Mouse (Mus musculus) heart, adult 11 months (tissue): Measurements from ENCODE around the gene Tnk2.
A peak's percentile ranks its signal among the peaks of the same experiment; 100 is the strongest.

Experiments used
- DNase-seq: peaks from one replicate; pipeline ENCODE4 v3.0.0; 2022

The Tnk2 gene

DNA sequence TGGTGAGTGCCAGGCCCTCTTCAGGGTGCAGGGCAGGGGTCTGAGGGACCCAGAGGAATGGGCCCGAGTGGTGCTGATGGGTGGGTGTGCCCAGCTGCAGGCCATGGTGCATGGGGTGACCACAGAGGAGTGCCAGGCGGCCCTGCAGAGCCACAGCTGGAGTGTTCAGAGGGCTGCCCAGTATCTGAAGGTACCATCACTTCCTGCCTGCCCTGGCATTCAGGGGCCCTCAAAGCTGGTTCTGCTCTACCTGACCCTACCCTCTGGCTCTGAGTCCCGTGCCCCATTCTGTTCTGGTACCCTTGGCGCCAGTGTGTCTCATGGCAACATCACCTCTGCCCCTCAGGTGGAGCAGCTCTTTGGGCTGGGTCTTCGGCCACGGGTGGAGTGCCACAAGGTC, 37.1 kb downstream of the Tnk2 start:
- DNase-seq, result peak; percentile 91

DNA sequence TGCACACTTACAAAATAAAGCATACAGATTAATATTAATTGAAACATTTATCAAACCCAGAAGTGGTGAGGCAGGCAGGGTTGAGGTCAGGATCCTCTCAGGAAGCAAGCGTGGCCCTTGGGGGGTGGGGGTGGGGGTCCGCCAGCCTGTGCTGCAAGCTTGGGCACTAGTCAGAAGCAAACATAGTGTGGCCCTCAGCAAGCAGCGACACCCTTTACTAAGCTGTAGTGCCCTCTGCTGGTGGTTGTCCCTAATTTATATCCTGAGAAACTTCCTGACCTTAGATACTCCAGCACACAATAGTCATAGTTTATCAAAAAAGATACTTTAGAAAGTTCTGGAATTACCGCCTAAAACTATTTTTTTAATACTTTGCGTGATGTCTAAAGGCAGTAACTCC, 38.5 kb downstream of the Tnk2 start:
- DNase-seq, result peak; percentile 89

DNA sequence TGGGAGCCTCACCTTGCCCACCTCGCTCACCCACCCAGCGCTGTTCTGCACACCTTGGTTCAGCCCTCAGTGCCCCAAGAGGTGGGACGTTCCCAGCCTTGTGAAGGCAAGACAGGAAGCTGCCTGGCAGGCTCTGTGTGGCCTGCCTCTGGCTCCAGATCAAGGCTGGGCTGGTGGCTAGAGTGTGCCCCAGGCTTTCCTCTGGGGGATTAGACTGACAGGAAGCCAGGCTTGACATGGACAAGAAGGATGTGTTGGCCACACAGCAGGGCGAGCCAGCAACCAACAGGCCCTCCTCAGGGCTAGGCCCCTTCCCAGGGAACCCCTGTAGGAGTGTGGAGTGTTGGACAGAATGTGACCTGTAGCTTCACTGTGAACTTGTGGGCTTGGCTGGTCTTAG, 39.2 kb downstream of the Tnk2 start:
- DNase-seq, result peak; percentile 89

GRCm38 (mm10) chr16:32683343-32683742, 39.7 kb downstream of the Tnk2 start:
- DNase-seq, result peak; percentile 87

- no peak for DNase-seq
Observed at GRCm38 (mm10) chr16:32685405-32685804, 41.7 kb downstream of the Tnk2 start.

- no peak for DNase-seq
Observed at GRCm38 (mm10) chr16:32685998-32686397, 42.3 kb downstream of the Tnk2 start.

DNA sequence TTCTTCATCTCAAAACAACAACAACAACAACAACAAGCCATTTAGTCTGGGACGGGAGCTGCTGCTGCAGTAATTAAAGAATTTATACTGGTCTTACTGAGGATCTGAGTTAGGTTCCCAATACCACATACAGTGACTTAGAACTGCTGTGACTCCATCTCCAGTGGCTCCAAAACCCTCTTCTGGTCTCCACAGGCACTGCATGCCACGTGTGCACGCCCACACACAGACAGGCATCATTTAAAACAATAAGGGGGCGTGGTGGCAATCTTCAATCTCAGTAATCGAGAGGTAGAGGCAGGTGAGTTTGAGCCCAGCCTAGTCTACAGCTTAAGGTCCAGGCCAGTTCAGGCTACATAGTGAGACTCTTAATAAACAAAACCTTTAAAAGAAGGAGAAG, 43.5 kb downstream of the Tnk2 start:
- DNase-seq, result no peak

- DNase-seq, result peak; percentile 87
Observed at GRCm38 (mm10) chr16:32688770-32689169, 45.1 kb downstream of the Tnk2 start.

DNA sequence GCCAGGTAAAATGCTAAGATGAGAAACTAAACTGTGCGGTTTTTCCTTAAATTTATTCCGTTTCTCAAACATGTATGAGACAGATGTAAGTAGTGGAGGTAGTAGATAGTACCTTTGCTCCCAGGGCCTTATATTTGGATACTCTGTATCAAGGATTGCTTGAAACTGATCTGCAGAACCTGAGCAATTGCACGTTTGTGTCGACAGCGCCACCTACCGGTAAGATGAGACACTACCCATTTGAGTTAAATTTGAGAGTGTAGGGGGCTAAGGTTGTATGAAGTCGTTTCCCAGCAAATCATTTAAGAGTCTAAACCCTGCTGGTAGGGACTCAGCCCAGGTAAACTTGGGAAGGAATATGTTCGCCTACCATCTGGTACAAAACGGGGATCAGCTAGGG, 45.8 kb downstream of the Tnk2 start:
- DNase-seq, result peak; percentile 91

- peak; percentile 87 for DNase-seq
Observed at GRCm38 (mm10) chr16:32696841-32697464, 53.3 kb downstream of the Tnk2 start.

DNA sequence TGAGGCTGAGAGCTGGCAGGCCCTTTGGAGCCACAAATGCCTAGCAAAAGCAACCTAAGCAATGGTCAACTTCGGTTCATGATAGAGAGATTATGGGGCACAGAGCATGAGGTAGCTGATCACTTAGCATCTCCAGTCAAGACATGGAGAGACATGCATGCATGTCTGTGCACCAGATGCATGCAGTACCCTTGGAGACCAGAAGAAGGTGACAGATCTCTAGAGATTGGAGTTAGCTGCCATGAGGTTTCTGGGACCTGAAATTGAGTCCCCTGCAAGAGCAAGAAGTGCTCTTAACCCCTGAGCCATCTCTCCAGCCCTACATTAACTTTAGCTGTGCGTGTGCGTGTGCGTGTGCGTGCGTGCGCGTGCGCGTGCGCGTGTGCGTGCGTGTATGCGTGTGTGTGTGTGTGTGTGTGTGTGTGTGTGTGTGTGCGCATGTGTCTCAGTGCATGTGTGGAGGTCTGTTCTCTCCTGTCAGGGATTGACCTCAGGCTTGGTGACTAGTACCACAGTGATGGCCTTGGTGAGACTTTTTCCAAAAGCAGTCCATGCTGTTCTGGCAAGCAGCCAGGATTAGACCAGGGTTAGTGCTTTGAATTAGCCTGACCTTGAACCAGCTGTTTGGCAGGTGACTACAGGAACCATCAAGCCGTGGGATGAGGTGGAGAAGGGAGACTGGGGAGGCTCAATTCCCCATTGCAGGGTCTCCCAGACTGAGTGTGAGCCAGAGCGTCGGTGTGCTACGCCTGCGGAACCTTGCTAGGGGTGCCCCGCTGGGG, 54.2 kb downstream of the Tnk2 start:
- DNase-seq, result no peak

DNA sequence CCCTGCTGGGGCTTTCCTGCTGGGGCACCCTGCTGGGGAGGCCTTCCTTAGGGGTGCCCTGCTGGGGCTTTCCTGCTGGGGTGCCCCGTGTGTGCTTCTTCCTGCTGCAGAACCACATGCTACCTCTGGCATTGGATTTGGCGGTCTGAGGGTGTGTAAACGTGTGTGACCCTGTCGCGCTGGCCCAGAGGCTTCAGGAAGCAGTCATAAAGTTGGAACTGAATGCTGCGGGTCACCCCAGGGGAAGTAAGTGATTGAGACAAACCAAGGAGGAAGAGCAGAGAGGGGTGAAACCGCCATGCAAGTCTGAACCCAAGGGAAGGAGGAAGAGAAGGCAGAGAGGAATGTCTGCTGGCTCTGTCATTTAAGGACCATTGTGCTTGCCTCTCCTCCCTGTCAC, 54.9 kb downstream of the Tnk2 start:
- DNase-seq, result no peak

GRCm38 (mm10) chr16:32703312-32703912, 59.7 kb downstream of the Tnk2 start:
- no peak for DNase-seq

- no peak for DNase-seq
Observed at GRCm38 (mm10) chr16:32705606-32706005, 61.9 kb downstream of the Tnk2 start.

DNA sequence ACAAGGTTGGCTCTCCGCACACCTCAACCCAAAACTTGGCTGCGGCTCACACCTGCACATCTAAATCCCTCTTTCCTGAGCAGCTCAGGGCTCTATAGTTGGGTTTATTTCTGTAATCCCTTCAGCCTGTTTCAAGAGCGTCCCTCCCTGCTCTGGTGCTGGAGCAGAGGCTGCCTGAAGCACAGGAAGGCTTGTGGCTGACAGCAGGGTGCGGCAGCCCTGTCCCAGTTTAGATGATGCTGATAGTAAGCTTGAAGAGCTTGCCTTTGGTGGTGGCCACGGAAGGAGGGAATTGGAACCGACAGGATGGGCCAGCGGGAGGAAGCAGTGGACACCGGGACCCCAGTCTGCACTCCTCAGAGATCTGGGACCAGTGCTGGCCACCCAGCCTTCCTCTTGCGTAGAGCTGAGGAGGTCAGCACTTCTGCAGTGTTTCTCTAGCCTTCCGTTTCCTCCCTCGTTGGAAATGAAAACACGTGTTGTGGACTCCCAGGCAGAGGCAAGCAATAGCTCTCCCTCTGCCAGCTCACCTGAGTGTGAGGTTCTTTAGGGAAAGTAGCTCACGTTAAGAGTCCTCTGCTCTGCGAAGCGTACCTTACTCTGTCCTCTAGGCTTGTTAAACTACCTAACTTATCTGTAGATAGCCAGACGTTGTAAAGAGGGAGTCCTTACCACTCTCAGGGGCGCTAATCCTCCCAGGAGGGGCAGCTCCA, 63.6 kb downstream of the Tnk2 start:
- DNase-seq, result no peak

DNA sequence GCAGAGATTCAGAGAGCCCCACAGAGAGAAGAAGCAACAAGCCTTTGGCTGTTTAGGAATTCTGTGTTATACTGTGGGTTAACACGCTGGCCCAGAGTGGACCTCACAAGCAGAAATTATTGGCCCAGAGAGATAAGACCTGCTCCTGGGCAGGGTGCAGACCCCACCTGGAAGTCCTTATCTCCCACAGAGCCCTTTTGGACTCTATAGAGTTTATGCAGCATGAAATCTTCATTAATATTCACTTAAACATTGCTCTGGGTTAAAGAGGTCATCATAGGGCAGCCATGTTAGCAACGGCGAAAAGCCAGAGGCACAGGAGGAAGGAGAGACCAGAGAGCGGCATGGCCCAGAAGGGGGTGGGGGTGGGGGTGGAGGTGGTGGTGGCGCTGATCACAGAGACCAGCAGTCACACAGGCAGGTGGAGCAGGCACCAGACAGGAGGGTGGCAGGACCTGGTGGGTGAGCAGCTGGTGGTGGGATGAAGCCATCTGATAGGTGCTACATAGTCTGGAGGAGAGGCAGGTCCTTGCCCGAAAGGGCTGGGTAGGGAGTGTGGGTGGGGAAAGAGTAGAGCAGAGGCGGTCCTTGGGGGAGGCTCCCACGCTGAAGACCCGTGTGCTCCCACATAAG, 64.3 kb downstream of the Tnk2 start:
- no peak for DNase-seq

DNA sequence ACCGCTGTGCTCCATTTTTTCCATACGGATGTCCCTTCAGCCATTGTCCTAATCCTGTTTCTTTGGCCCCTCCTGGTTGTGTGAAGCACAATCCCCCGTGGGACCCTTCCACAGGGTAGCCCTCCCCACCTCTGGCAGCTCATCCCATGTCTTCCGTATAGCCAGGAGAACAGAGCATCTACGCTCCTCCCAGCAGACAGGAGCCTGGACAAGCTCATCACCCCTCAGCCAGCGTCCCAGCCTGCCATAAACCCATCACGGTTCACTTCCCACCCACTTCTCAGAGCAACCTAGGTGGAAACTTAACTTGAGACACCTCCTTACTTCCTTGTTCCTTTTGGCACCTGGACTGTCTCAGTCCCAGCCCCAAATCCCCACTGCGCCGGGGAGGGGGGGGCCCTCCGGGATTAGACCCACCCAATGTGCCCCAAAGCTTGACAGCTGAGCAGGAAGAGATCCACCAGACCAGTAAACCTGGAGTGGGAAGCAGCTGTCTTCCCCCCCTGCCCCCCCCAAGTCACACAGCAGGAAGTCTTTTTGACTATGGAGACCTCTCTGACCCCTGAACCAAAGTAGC, 64.9 kb downstream of the Tnk2 start:
- DNase-seq, result peak; percentile 92

GRCm38 (mm10) chr16:32709116-32709515, 65.4 kb downstream of the Tnk2 start:
- no peak for DNase-seq

DNA sequence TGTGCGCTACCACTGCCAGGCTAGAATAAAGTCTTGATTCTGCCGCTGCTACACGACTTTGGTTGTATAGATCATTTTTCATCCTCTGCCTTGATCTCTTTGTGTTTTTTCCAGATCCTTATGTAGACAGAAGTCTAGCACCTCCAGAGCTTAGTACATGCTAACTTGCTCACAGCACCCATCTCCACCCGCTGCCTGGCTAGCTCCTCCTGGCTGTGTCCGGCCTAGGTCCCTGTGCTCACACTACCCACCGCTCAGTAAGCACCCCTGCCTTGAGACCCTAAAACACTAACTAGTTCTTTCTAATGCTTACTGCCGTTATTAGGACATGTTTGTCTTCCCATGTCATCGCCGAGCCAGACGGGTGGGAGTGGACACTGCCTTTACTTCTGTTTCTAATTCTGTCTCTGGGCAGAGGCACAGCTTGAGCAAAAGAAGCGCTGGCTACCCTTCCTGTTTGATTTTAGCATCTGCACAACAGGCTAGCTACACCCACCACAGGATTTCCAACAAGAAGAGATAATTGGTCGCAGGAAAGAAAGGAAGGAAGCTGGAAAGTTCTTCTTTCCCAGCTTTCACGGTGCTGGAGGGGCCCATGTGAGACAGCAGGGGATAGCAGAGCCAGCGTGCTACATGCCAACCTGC, 66.9 kb downstream of the Tnk2 start:
- no peak for DNase-seq

DNA sequence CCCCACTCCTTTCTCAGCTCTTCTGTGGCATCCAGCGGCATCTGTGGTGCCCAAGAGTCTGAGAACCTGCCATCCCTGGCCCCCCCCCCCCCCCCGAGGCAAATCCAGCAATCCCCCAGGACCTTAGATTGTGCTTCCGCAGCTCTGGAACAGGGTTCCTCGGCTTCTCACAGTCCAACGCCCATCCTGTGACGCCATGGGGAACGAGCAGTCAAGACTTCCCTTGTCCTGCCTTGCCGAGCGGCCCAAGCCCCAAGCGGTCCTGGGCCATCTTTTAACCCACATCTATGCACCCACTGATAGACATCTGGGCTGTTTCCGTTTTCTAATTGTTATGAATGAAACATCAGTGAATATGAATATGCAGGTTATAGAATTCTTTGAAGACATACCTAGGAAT, 68.5 kb downstream of the Tnk2 start:
- DNase-seq, result peak; percentile 92

DNA sequence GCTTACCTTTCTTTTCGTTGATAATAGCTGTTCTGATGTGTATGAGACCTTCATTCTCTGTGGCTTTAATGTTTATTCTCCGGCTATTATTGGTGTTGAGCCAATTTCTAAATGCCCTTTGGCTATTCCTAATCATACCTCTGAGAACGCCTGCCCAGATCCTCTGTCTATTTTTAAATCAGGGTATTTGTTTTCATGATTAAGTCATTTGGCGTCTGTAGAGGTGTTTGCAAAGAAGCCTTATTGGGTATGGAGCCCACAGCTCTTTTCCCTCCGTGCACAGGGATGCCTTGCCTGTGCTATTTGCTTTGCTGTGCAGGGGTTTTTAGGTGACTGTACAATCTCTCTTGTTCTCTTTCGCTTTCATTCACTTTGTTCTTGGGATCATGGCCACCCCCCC, 69.9 kb downstream of the Tnk2 start:
- no peak for DNase-seq

- no peak for DNase-seq
Observed at GRCm38 (mm10) chr16:32715364-32715763, 71.7 kb downstream of the Tnk2 start.
